Mouse (Mus musculus) kidney, postnatal 0 days (tissue): Measurements from ENCODE around the gene Uqcr10. TPM values are rescaled to one million over a fixed set of nuclear protein-coding genes. Genes with fewer than 3 reads are reported as not detected.

Source experiments
- ATAC-seq: fragments of 200-750 bp; cut with Nextera tagmentation; replicated peaks from 2 replicates; pipeline ENCODE4 v1.8.0; 2017; ENCODE audit warnings: low read depth, moderate number of reproducible peaks, moderate TSS enrichment, moderate library complexity; ENCODE audit not compliant: low FRiP score
- DNase-seq: peaks from one replicate; pipeline ENCODE4 v3.0.0-alpha.2; 2016; ENCODE audit warnings: low spot score
- H3K27ac ChIP-seq: fragments of 300-500 bp; sonication (generic); 2 replicates; pipeline ENCODE4 v1.5.1; 2014; ENCODE audit warnings: mild to moderate bottlenecking
- H3K27me3 ChIP-seq: fragments of 300-500 bp; sonication (generic); 2 replicates; pipeline ENCODE4 v1.6.1; 2014; ENCODE audit warnings: low read length, mixed read lengths; ENCODE audit not compliant: insufficient read depth
- H3K36me3 ChIP-seq: fragments of 300-500 bp; sonication (generic); 2 replicates; pipeline ENCODE4 v1.6.1; 2014; ENCODE audit warnings: low read length, mixed read lengths; ENCODE audit not compliant: insufficient read depth
- H3K4me1 ChIP-seq: fragments of 300-500 bp; sonication (generic); replicated peaks from 2 replicates; pipeline ENCODE4 v1.6.1; 2014; ENCODE audit warnings: antibody characterized with exemption, low read length, mixed read lengths; ENCODE audit not compliant: insufficient read depth
- H3K4me2 ChIP-seq: fragments of 300-500 bp; sonication (generic); 2 replicates; pipeline ENCODE4 v1.6.1; 2014; ENCODE audit warnings: mild to moderate bottlenecking, low read length, moderate library complexity, mixed read lengths
- H3K4me3 ChIP-seq: fragments of 300-500 bp; sonication (generic); replicated peaks from 2 replicates; pipeline ENCODE4 v1.5.1; 2014; ENCODE audit warnings: low read depth, low read length
- H3K9ac ChIP-seq: fragments of 300-500 bp; sonication (generic); 2 replicates; pipeline ENCODE4 v1.6.1; 2014; ENCODE audit warnings: low read depth, low read length
- H3K9me3 ChIP-seq: fragments of 300-500 bp; sonication (generic); replicated peaks from 2 replicates; pipeline ENCODE4 v1.6.1; 2016; ENCODE audit warnings: low read length, inconsistent platforms, mixed read lengths
- CTCF ChIP-seq: IDR thresholded peaks from 2 replicates; pipeline ENCODE4 v1.5.1; 2016; ENCODE audit warnings: antibody characterized with exemption, low read depth, mild to moderate bottlenecking, moderate library complexity
- WGBS: fragments of 180-500 bp; shearing (Covaris S2); extraction: QIAGEN DNeasy Blood & Tissue Kit; methylation state at CpG from one replicate; pipeline ENCODE4 v1.1.7; 2014; 5-methylcytosine and 5-hydroxymethylcytosine counted together
- polyA plus RNA-seq: library from polyadenylated mRNA; unstranded; fragments of >200 nt; fragmentation: Nextera tagmentation; extraction: Ambion mirVana; gene quantifications from 2 replicates; pipeline ENCODE4 v1.2.1, GENCODE M21; 2015

The Uqcr10 gene
- polyA plus RNA-seq, 1 experiment from 2014 or later = 1,802 TPM

DNA sequence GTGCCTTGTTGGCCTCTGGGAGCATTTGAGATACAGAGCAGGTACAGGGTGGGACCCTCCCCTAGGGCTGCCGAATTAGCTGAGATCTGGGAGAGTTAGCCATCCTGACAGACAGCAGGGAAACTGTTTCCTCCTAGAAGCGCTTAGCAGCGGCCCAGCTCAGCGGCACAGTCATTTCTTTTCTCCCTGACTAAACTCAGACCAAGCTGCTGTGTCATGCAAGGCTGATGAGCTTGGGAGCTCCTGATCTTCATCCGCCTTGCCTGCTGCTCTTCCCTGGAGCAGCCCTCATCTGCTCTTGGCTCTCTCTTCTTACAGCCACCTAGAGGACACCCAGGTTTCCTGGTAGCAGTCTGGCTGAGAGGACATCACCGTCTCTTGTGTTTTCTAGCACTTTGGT, 20.0 kb downstream of the Uqcr10 start:
- no peak for ATAC-seq
- no peaks in the 10 kb centered on the region for H3K4me1 ChIP-seq
- no peak overlapping the region for H3K4me2 ChIP-seq
- H3K36me3 ChIP-seq = peaks cover 32% of the 10 kb centered on the region
- H3K27ac ChIP-seq = no peak overlapping the region
- H3K9ac ChIP-seq = no peak overlapping the region
- no peak for DNase-seq
- no peak overlapping the region for H3K4me3 ChIP-seq
- WGBS = 72% methylated on average over 6 of the region's 6 CpGs
- no peak for TF ChIP-seq CTCF
- no peaks in the 10 kb centered on the region for H3K9me3 ChIP-seq
- H3K27me3 ChIP-seq = no peaks in the 10 kb centered on the region

DNA sequence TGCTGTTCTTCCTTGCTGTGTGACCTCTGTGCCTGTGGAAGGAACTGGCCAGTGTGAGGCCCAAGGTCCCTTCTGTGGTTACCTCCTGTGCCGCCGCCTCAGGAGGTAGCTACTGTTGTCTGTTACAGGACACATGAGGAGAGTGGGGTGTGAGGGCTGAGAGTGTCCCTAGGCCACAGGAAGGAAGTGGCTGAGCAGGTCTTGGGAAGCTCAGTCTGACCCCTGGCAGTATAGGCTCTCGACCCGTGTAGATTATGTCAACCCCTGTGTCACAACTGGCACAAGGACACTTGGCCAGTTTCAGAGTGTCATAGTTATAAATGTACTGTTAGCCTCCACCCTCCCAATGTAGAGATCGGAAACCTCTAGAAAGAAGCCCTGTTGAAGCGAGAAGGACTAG, 20.6 kb downstream of the Uqcr10 start:
- 82% methylated on average over 6 of the region's 6 CpGs for WGBS
- Histone ChIP-seq H3K4me2 (no peak overlapping the region), H3K36me3 (peaks cover 32% of the 10 kb centered on the region), H3K4me1 (no peaks in the 10 kb centered on the region), H3K4me3 (no peak overlapping the region), H3K9ac (no peak overlapping the region), H3K27ac (no peak overlapping the region), H3K27me3 (no peaks in the 10 kb centered on the region), H3K9me3 (no peaks in the 10 kb centered on the region)
- DNase-seq (no peak), ATAC-seq (no peak)
- no peak for TF ChIP-seq CTCF

DNA sequence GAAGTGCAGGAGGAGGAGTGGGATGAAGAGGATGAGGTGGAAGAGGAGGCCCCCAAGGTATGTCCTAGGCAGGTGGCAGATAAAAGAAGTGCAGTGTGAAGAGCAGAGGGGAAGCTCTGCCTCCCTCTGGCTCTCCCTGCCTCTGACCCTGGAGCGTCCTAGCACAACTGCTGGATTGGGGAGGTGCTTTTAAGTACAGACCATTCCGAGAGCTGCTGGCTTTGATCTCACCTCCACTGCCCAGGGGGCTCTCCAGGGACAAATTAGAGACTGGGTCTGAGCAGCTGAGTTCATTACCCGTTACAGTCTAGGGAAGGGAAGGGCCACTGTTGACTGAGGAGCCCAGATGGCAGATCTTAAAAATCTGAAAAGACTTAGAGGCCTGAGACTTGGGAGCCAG, 24.0 kb downstream of the Uqcr10 start:
- DNase-seq (no peak), ATAC-seq (no peak)
- 46% methylated on average over 3 of the region's 3 CpGs for WGBS
- Histone ChIP-seq H3K4me3 (no peak overlapping the region), H3K4me1 (no peaks in the 10 kb centered on the region), H3K27me3 (no peaks in the 10 kb centered on the region), H3K36me3 (peaks cover 41% of the 10 kb centered on the region), H3K9me3 (no peaks in the 10 kb centered on the region), H3K4me2 (no peak overlapping the region), H3K9ac (no peak overlapping the region), H3K27ac (no peak overlapping the region)
- TF ChIP-seq CTCF = no peak

DNA sequence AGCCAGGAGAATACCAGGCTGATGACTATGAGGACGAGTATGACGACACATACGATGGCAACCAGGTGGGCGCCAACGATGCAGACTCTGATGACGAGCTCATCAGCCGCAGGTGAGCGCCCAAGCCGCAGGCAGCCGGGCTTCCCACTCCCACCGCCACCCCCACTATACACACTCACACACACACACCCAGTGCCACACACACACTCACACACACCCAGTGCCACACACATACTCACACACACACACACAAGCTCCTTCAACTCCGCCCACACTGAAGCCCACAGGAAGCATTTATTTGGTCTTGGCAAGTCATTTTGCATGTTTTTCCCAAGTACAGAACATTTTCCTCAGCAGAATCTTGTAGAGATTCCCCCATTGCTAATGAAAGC, 24.7 kb downstream of the Uqcr10 start:
- WGBS = 77% methylated on average over 12 of the region's 12 CpGs
- H3K4me2 ChIP-seq = no peak overlapping the region
- peaks cover 36% of the 10 kb centered on the region for H3K36me3 ChIP-seq
- DNase-seq (no peak), ATAC-seq (no peak)
- H3K4me1 ChIP-seq = no peaks in the 10 kb centered on the region
- no peak overlapping the region for H3K9ac ChIP-seq
- H3K27ac ChIP-seq = no peak overlapping the region
- TF ChIP-seq CTCF = no peak
- no peaks in the 10 kb centered on the region for H3K9me3 ChIP-seq
- no peak overlapping the region for H3K4me3 ChIP-seq
- H3K27me3 ChIP-seq = no peaks in the 10 kb centered on the region

DNA sequence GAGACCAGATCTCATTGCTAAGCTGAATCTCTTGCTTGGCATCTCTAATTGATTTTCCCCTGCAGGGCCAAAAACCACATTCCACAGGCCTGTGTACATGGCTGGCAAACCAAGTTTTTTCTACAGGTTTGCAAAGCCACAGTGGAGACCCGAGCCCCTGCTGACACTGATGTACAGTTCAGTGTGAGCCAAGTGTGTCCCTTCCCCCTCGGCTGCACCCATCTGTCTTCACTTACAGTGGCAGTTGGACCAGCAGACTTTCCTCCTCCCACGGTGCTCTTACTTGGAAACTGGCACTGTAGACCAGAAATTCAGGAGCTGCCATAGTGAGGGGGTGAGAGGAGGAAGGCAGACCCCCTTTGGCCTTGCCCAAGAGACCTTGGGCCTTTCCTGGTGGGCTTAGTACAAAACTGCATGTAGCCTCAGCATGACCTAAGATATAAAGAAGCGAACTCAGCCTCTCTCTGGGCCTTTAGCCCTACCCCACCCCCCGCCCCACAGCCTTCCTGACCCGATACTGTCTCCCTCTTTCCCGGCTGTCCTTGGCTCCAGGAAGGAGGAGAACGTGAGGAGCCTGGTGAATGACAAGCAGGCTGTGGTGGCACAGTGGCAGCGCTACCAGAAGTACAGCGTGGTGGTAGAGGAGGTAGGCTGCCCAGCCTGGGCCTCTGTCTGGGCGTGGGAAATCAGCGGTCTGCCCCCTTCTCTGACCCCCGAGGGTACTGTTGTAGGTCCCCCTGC, 25.3 kb downstream of the Uqcr10 start:
- WGBS = 52% methylated on average over 13 of the region's 13 CpGs
- no peak overlapping the region for H3K27ac ChIP-seq
- no peaks in the 10 kb centered on the region for H3K4me1 ChIP-seq
- H3K9me3 ChIP-seq = no peaks in the 10 kb centered on the region
- TF ChIP-seq CTCF = no peak
- no peak for DNase-seq
- H3K4me2 ChIP-seq = no peak overlapping the region
- H3K4me3 ChIP-seq = no peak overlapping the region
- no peak; the same call in 1 of the 2 replicates for ATAC-seq
- no peaks in the 10 kb centered on the region for H3K27me3 ChIP-seq
- peaks cover 36% of the 10 kb centered on the region for H3K36me3 ChIP-seq
- no peak overlapping the region for H3K9ac ChIP-seq

DNA sequence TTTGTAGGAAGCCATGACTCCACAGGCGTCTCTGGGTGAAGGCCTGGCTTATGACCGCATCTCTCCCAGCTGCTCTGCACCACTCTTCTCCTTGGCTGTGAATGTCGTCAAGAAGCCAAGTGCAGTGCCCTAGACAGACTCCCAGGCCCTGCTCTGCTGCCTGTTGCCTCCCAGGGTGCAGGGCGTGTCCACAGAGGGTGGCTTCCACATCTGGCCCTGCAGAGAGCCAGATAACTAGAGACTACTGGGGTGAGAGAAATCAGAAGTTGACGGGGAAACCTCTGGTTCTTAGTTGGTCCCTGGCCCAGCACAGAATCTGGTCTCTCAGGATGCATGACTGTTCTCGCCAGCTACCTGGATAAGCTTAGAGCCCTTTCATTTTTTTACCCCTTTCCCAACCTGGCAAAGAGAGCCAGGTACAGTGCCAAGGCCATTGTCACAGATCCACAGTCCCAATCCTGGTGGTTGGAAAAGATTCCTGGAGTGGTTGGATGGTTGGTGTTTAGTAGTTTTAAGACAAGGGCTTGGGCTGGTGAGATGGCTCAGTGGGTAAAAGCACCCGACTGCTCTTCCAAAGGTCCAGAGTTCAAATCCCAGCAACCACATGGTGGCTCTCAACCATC, 26.8 kb downstream of the Uqcr10 start:
- H3K9me3 ChIP-seq = no peaks in the 10 kb centered on the region
- TF ChIP-seq CTCF = no peak
- no peaks in the 10 kb centered on the region for H3K4me1 ChIP-seq
- no peak overlapping the region for H3K9ac ChIP-seq
- WGBS = 85% methylated on average over 7 of the region's 7 CpGs
- peaks cover 33% of the 10 kb centered on the region for H3K36me3 ChIP-seq
- H3K4me3 ChIP-seq = no peak overlapping the region
- ATAC-seq (no peak), DNase-seq (no peak)
- H3K27ac ChIP-seq = no peak overlapping the region
- H3K4me2 ChIP-seq = no peak overlapping the region
- no peaks in the 10 kb centered on the region for H3K27me3 ChIP-seq
